21 mouse cellular contexts compared by ENCODE assay signal in the genomic region with DNA sequence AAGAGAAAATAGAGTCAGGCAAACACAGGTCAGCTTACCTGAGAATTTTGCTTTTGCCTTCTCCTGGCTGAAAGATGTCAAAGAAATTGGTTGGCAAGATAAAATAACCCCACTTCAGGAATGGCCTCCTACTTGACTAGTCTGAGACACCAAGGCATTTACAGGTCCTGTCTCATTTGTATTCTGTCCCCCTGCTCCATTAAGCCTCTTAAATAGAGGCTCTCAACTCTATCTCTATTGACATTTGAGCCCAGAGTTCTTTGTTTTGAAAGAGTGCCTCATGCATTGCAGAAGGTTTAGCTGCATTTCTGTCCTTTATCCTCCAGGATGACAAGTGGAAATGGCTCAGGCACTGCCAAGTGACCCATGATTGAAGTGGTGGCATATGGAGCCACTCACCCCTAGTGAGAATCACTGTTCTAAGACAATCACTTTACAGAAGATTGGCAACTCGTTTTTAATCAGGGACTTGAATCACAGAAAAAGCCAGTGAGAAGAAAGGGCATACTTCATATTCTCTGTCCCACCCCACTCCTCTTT. TPM values are rescaled to one million over a fixed set of nuclear protein-coding genes. Genes with fewer than 3 reads are reported as not detected.
A peak's percentile ranks its signal among the peaks of the same experiment; 100 is the strongest.
DNase-seq lines count a peak whose midpoint lies in the region; ATAC-seq and TF ChIP-seq lines count a peak whose summit lies in the region.
"Had no signal": no experiment of that assay in that cellular context is flagged by ENCODE, and none has a peak within 500 bp of the region (broad histone marks: within the 10 kb centered on the region; RNA-seq: fewer than 3 reads in every experiment).

No protein-coding gene starts in this region.

- peaks cover 12% of the 10 kb centered on the region for H3K4me1 ChIP-seq in forebrain, embryonic 11.5 days (replicated peaks; ENCODE audit: control insufficient read depth, insufficient read depth, low read length)
- no peaks in the 10 kb centered on the region for H3K4me1 ChIP-seq in forebrain, postnatal 0 days (ENCODE audit: insufficient read depth)
- H3K4me1 ChIP-seq in lung, adult 2 months (ENCODE audit: control insufficient read depth, insufficient read depth, low read length) = no peaks in the 10 kb centered on the region

- WGBS in forebrain, embryonic 11.5 days = 5% methylated on average over 1 of the region's 1 CpGs
- 3% methylated on average over 1 of the region's 1 CpGs for WGBS in forebrain, postnatal 0 days
- WGBS in lung, adult 2 months = 15% methylated on average over 1 of the region's 1 CpGs

- H3K4me2 ChIP-seq in forebrain, embryonic 11.5 days (ENCODE audit: low read depth, low read length, severe bottlenecking) = no peak overlapping the region
- no peak overlapping the region for H3K4me2 ChIP-seq in forebrain, postnatal 0 days (ENCODE audit: low read depth)
- H3K4me2 ChIP-seq: heart, embryonic 12.5 days had no signal

- no peaks in the 10 kb centered on the region for H3K36me3 ChIP-seq in forebrain, embryonic 11.5 days (ENCODE audit: control insufficient read depth, insufficient read depth, low read length)
- H3K36me3 ChIP-seq in forebrain, postnatal 0 days (ENCODE audit: insufficient read depth) = no peaks in the 10 kb centered on the region
- H3K36me3 ChIP-seq: heart, embryonic 12.5 days; limb, embryonic 12.5 days had no signal

- peak; percentile 58 for DNase-seq in forebrain, embryonic 11.5 days (ENCODE audit: low spot score)
- DNase-seq in forebrain, postnatal 0 days = no peak
- peak; percentile 47 for DNase-seq in cerebellum, adult 11-12 months
- peak; percentile 15 for DNase-seq in embryo, embryonic 9.5 days (ENCODE audit: extremely low spot score)
- DNase-seq in mesoderm, embryonic 11.5 days (ENCODE audit: low read depth, low spot score) = peak; percentile 25
- DNase-seq in lung, adult 2 months = no peak
- no peak for DNase-seq in right cerebral cortex, postnatal 10 days (ENCODE audit: low spot score in 2 of 2)
- DNase-seq: adrenal gland, postnatal 10 days; gastrocnemius, adult 2 months; kidney, postnatal 14 days; right cerebral cortex, postnatal 25 days; thymus, postnatal 14 days had no signal

- no peak for TF ChIP-seq POLR2A in lung, adult 2 months (IDR thresholded peaks at IDR 0.05; ENCODE audit: borderline replicate concordance, extremely low read depth, low read depth, low read length)

- no peak for TF ChIP-seq CTCF in forebrain, postnatal 0 days (IDR thresholded peaks at IDR 0.05; ENCODE audit: low read depth)
- TF ChIP-seq CTCF in lung, adult 2 months (IDR thresholded peaks at IDR 0.05; ENCODE audit: insufficient read depth, low read length) = no peak

- H3K27me3 ChIP-seq in forebrain, embryonic 11.5 days (ENCODE audit: control insufficient read depth, insufficient read depth, low read length) = peaks cover 2% of the 10 kb centered on the region; the same call in 1 of the 2 replicates
- H3K27me3 ChIP-seq in forebrain, postnatal 0 days (ENCODE audit: insufficient read depth, low read length) = no peaks in the 10 kb centered on the region
- H3K27me3 ChIP-seq: heart, embryonic 12.5 days; limb, embryonic 12.5 days had no signal

- H3K4me3 ChIP-seq in forebrain, embryonic 11.5 days (ENCODE audit: low read depth, low read length) = no peak overlapping the region
- no peak overlapping the region for H3K4me3 ChIP-seq in forebrain, postnatal 0 days (ENCODE audit: low read depth, low read length)
- no peak overlapping the region for H3K4me3 ChIP-seq in lung, adult 2 months (replicated peaks; ENCODE audit: extremely low read depth, low read depth, low read length)
- H3K4me3 ChIP-seq: erythroblast, embryonic 14.5 days; gastrocnemius, adult 2 months; heart, embryonic 12.5 days; limb, embryonic 12.5 days had no signal

- no peak overlapping the region for H3K27ac ChIP-seq in forebrain, embryonic 11.5 days (ENCODE audit: low read depth, low read length)
- no peak overlapping the region for H3K27ac ChIP-seq in forebrain, postnatal 0 days (ENCODE audit: low read depth, low read length)
- H3K27ac ChIP-seq: gastrocnemius, adult 2 months; limb, embryonic 12.5 days had no signal

- no peak overlapping the region for H3K9ac ChIP-seq in forebrain, embryonic 11.5 days (ENCODE audit: low read length)
- no peak overlapping the region for H3K9ac ChIP-seq in forebrain, postnatal 0 days
- H3K9ac ChIP-seq: heart, embryonic 12.5 days; limb, embryonic 12.5 days had no signal

- ATAC-seq in forebrain, embryonic 11.5 days (replicated peaks; ENCODE audit: low FRiP score) = peak; percentile 90
- no peak for ATAC-seq in forebrain, postnatal 0 days
- ATAC-seq in monocyte, adult 5-6 weeks (replicated peaks; ENCODE audit: insufficient number of reproducible peaks, low FRiP score, low TSS enrichment, poor library complexity, severe bottlenecking) = no peak

- no peaks in the 10 kb centered on the region for H3K9me3 ChIP-seq in forebrain, embryonic 11.5 days (ENCODE audit: control insufficient read depth, low read length)
- no peaks in the 10 kb centered on the region for H3K9me3 ChIP-seq in forebrain, postnatal 0 days (ENCODE audit: low read length)
- H3K9me3 ChIP-seq: limb, embryonic 12.5 days had no signal

RNA-seq across cellular contexts. Expression of gene 4931417E11Rik, which starts 42.1 kb away (rescaled TPM):
- polyA plus RNA-seq in forebrain, embryonic 11.5 days (2014; fragmentation: Nextera tagmentation; extraction: Ambion mirVana) = not detected in 2 replicates
- not detected in 2 replicates for total RNA-seq in forebrain, postnatal 0 days (2014; rRNA removed)
- polyA plus RNA-seq in forebrain, postnatal 0 days (2015; fragmentation: Nextera tagmentation; extraction: Ambion mirVana) = not detected in 2 replicates
- polyA plus RNA-seq in lung, adult 2 months (2012; rRNA removed) = not detected in 2 replicates
- total RNA-seq in monocyte, adult 5-6 weeks (2017) = not detected in 3 replicates
- total RNA-seq: adrenal gland, postnatal 10 days; gastrocnemius, adult 2 months; hematopoietic stem cell, adult 5-6 weeks; layer of hippocampus, postnatal 14 days had no signal
- polyA plus RNA-seq: erythroblast, embryonic 14.5 days; heart, embryonic 12.5 days; limb, embryonic 12.5 days; liver, embryonic 16.5 days; neural tube, embryonic 14.5 days; stomach, embryonic 14.5 days had no signal

Comparison
In these comparisons a context has a peak if more than half of its experiments do, and no peak if none do; other contexts are left out.
1. DNase-seq: peak in forebrain, embryonic 11.5 days (single experiment), cerebellum, adult 11-12 months (single experiment), embryo, embryonic 9.5 days (single experiment) and mesoderm, embryonic 11.5 days (single experiment); none in forebrain, postnatal 0 days (single experiment), lung, adult 2 months (single experiment) and right cerebral cortex, postnatal 10 days (0 of 2).